Mouse (Mus musculus) brown adipose tissue, adult 24 weeks (tissue): ENCODE results near the gene Ap4b1. TPM values are rescaled to one million over a fixed set of nuclear protein-coding genes. Genes with fewer than 3 reads are reported as not detected.
A peak's percentile ranks its signal among the peaks of the same experiment; 100 is the strongest.

Experiments used
- H3K27ac ChIP-seq: fragments of 200-500 bp; replicated peaks from 2 replicates; pipeline ENCODE4 v1.5.1; 2012; ENCODE audit warnings: low read depth, mild to moderate bottlenecking, low read length
- H3K4me1 ChIP-seq: fragments of 200-500 bp; 2 replicates; pipeline ENCODE4 v1.6.1; 2012; ENCODE audit warnings: low read length, mixed read lengths; ENCODE audit not compliant: control insufficient read depth, insufficient read depth, insufficient read length
- H3K4me3 ChIP-seq: fragments of 200-500 bp; 2 replicates; pipeline ENCODE4 v1.5.1; 2012; ENCODE audit warnings: low read depth, mild to moderate bottlenecking, low read length, moderate library complexity; ENCODE audit not compliant: insufficient read depth
- polyA plus RNA-seq: library from polyadenylated mRNA; stranded (reverse); fragments of >200 nt; gene quantifications from 2 replicates; pipeline ENCODE4 v1.2.4, GENCODE M21; 2012; ENCODE audit not compliant: missing spikeins, insufficient read depth, insufficient read length

Ap4b1 gene
- polyA plus RNA-seq, 1 experiment: 10.6 TPM

DNA sequence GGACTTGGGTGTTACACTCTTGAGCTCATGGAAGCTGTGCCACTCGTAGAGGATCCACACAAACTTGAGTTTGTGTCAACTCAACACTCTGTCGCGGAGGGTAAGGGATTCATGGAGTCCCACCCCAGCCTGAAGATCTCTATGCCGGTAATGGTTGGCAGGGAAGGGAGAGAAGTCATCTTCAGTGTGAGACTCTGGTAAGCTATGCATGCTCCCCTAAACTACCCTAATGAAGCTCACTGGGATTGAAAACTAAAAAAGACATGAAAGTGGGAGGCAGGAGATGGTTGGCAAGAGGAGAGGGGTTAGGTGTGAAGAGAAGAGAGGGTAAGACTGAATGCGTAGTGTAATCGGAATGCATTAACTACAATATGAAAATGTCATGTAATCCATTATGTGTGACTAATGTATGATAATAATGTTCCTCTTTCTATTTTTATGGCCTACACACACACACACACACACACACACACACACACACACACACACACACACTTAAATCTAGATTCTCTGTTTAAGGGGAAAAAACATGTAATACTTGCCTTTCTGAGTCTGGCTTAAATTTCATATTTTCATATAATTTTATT, 48.8 kb downstream of the Ap4b1 start:
- Histone ChIP-seq H3K4me1 (no peaks in the 10 kb centered on the region), H3K4me3 (no peak overlapping the region), H3K27ac (peak overlapping the region; percentile 0; the same call in 1 of the 2 replicates)

DNA sequence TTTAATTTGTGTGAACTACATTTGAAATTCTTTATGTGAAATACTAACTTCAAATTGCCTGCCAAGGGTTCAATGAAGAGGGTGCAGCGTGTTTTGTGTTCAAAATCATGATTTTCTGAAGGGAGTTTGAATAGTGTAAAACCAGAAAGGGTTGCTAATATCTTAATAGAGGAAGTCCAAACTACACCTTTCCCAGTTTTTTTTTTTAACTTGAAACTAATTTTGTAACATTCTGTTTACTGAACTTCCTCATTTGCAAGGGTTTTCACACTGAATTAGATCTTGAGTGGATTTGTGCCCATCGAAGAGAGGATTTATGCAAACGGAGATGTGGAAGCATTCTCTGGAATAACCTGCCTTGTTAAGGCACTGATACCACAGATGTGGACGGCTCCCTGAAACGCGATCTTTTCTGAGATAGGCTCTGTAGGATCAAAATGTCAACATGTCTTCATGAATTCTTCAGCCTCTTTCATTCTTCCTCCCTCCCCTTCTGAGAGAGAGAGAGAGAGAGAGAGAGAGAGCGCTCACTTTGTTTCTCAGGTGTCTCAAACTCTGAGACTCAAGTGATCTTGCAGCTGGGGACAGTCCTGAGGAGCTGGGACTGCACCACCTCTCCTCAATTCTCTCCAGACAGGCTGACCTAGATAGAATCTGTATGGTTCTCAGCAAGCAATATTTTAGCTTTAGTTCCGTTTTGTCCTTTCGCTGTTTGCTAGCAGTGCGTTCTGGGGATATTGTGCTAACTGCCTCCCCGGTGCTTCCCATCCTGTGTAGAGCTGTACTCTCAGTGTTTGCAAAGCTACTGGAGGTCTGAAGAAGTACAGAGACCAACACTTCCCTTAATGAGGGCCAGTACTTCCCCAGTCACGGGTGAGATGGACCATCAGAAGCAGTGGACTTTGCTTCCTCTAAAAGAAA, 49.8 kb downstream of the Ap4b1 start, which contains the start of gene Ptpn22:
Gene Ptpn22 (plus strand): TSS at position 915 of the 921 bp plus-strand sequence.
- Histone ChIP-seq H3K27ac (peak within 1 kb of the TSS; percentile 80), H3K4me1 (no peaks in the 10 kb centered on the region), H3K4me3 (peak within 1 kb of the TSS; percentile 33)

DNA sequence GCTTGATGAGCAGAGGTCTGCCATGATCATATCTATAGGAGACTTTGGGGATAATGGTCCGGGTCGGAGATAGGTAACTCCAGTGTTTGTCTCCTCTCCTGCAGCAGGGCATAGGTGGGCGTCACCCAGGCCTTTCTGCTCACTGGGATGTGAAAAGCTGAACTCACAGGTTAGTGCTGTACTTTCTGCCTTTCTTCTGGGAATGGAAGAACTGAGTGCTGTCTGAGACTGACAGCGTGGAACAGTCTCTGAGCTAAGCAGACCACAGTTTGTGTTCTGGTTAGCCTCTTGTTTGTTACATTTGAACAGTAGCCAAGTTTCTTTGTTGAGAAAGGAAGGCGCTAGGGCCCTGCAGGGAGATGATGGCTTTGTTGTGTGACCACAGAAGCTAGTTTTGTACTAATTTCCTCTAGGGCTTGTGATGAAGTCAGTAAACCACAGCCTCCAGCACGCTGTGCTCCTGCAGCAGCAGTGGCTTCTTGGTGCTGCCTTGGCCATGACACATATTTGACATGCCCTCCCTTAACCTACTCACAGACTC, 50.6 kb downstream of the Ap4b1 start:
- Histone ChIP-seq H3K27ac (peak overlapping the region; percentile 70), H3K4me1 (no peaks in the 10 kb centered on the region), H3K4me3 (peak overlapping the region; percentile 33)

- Histone ChIP-seq H3K4me3 (no peak overlapping the region), H3K4me1 (no peaks in the 10 kb centered on the region), H3K27ac (no peak overlapping the region)
Measured at GRCm38 (mm10) chr3:103862721-103863220, 53.5 kb downstream of the Ap4b1 start.

- no peak overlapping the region for H3K4me3 ChIP-seq
- no peak overlapping the region for H3K27ac ChIP-seq
Measured at GRCm38 (mm10) chr3:103864200-103864599, 54.9 kb downstream of the Ap4b1 start.

GRCm38 (mm10) chr3:103867424-103867971, 58.2 kb downstream of the Ap4b1 start:
- no peak overlapping the region for H3K27ac ChIP-seq
- H3K4me3 ChIP-seq: no peak overlapping the region
- H3K4me1 ChIP-seq: no peaks in the 10 kb centered on the region

More at GRCm38 (mm10) chr3:103864200-103864599, 54.9 kb downstream of the Ap4b1 start:
- H3K4me1 ChIP-seq: no peaks in the 10 kb centered on the region

- Histone ChIP-seq H3K4me1 (no peaks in the 10 kb centered on the region), H3K27ac (no peak overlapping the region), H3K4me3 (no peak overlapping the region)
Measured at GRCm38 (mm10) chr3:103868008-103868407, 58.7 kb downstream of the Ap4b1 start.

Other genes with a start within 250 kb of the Ap4b1 start
- gene Syt6, start 234.3 kb upstream of the Ap4b1 start, polyA plus RNA-seq: not detected in 2 replicates
- 0.83 and 4.2 TPM in 2 replicates for gene Atg4a-ps, start 163.5 kb upstream of the Ap4b1 start, polyA plus RNA-seq
- 1.3 and 2.5 TPM in 2 replicates for gene Olfml3, start 71.5 kb upstream of the Ap4b1 start, polyA plus RNA-seq
- not detected in 2 replicates for gene Gm10964, start 70.2 kb upstream of the Ap4b1 start, polyA plus RNA-seq
- 48.2 and 54.0 TPM in 2 replicates for gene Hipk1, start 18.0 kb upstream of the Ap4b1 start, polyA plus RNA-seq
- gene Dclre1b, start 76 bp upstream of the Ap4b1 start, polyA plus RNA-seq: 6.9 and 8.4 TPM in 2 replicates
- not detected in 2 replicates for gene Gm43064, start 53 bp downstream of the Ap4b1 start, polyA plus RNA-seq
- not detected in 2 replicates for gene Bcl2l15, start 23.1 kb downstream of the Ap4b1 start, polyA plus RNA-seq
- gene Ptpn22, start 50.3 kb downstream of the Ap4b1 start, polyA plus RNA-seq: 0.67 and 1.9 TPM in 2 replicates
- gene Rsbn1, start 104.6 kb downstream of the Ap4b1 start, polyA plus RNA-seq: 6.4 and 7.6 TPM in 2 replicates
- gene Phtf1, start 158.6 kb downstream of the Ap4b1 start, polyA plus RNA-seq: 5.4 and 7.1 TPM in 2 replicates